Mouse (Mus musculus): ENCODE measurements at regions not wholly inside any gene's neighbourhood (a gene's known extent, or its start where the extent isn't known, plus 50 kb on each side); places are given as distances from the start of the nearest gene placed in this dataset.

DNA sequence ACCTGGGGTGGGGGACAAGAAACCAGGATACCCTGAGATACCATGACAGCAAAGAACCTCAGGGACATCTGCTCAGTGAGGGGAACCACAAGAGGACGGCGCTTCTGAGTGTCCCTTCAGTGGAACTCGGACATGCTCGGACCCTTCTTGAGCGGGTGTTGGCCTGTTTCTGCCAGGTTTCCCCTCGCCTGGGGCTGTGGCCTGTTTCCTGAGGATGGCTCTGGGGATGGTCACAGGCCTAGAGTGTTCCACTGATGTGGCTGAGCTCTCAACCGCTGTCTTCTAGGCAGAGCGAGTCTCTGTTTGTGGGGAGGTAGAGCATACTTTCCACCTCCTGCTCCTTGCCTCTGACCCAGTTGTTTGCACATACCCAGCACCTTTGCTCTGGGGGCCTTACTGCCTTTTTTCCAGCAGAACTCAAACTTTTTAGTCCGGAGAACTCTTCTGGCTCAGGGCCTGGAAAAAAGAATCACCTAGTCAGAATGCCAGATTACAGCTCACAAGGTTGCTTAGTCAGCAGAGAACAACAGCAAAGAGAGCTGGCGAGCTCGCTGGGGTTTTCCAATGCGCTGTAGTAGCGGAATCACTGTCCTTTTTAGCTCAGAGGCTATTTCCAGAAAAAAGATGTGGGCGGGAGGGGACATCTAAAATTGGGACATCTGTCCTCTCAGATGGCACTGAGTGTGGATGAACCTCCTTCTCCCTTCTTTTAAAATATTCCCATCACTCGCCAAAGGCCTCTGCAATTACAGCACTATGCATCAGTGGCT is 65.3 kb downstream of the Med10 start:
- DNase-seq: peak; percentile 23

DNA sequence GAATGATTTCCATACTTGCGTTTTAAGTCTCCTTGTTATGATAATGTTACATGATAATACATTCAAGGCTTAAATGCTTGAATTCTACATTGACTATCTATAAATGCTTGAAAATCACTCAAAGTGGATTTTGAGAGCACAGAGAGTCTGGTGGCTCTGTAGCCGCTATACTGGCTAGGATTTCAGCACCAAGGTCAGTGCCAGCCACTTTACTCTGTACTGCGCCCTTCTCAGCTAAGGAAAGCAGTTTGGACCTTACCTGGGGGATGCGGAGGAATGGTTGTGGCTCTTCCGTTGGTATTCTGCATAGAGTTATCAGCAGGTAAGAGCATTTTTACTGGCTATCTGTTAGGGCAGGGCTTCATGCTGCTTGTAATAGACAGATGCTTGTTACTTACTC is 94.3 kb downstream of the Med10 start:
- no peak for DNase-seq

DNA sequence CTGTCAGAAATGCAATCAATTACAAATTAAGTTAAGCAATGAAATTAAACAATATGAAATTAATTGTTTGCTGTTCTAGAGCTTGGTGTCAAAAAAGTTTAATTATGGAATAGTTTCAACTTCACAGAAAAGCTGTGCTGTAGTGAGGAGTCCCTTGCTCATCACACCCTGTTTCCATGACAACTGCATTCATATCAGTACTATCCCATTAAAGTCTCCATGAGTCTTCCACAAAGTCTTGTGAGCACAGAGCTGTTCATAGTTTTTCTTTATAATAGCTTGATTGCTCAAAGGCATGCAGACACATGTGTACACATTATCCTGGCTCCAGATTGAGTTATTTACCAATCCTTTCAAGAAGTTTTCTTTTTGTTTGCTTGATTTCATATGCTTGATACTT is 98.9 kb downstream of the Med10 start:
- no peak for DNase-seq

DNA sequence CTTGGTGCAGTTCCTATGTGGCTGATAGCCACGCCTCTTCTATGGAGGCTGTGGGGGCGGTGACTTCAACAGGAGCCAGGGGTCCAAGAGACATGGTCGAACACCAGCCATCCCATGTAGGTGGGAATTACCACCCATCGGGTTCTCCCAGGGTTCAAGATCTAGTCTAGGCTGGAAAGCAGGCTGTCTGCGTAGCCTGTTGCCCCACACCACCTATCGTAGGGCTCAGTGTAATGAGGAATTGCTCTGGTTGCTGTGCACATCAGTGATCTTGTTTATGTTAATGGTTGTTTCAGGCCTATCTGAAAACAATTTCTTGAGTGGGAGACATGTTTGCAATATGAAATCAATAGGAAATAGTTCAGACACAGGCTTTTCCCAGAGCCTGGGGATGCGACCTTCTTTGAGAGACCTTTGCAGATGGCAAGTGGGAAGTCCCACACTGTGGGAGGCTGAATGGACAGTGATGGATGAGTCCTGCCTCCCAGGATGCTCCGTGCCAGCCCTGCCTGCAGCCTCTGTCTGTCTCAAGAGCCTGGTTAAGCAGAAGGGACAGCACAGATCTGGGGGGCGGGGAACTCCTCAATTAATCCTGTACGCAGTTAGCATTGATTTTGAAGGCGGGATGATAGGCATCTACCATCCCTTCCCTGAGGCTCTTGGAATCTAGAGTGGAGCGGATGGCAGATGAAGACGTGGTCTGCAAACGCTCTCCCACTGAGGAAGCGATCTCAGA is 104.8 kb downstream of the Med10 start:
- DNase-seq: no peak

DNA sequence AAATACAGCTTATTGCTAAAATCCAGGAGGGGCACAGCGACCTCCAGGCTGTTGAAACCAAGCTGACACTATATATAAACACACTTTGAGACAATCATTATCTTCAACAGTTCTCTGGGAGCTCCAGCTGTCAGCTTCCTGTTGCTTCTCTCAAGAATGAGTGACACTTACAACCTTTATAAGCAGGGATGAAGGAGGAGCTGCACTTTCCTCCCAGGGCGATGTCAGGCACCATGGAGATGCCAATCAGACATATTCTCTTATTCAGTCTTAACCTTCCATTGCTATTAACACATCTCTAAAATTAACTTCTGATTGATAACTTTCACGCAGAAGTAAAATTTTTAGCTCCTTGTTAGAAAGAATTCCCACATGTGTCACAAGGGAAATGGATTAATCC is 113.6 kb downstream of the Med10 start:
- no peak for DNase-seq

DNA sequence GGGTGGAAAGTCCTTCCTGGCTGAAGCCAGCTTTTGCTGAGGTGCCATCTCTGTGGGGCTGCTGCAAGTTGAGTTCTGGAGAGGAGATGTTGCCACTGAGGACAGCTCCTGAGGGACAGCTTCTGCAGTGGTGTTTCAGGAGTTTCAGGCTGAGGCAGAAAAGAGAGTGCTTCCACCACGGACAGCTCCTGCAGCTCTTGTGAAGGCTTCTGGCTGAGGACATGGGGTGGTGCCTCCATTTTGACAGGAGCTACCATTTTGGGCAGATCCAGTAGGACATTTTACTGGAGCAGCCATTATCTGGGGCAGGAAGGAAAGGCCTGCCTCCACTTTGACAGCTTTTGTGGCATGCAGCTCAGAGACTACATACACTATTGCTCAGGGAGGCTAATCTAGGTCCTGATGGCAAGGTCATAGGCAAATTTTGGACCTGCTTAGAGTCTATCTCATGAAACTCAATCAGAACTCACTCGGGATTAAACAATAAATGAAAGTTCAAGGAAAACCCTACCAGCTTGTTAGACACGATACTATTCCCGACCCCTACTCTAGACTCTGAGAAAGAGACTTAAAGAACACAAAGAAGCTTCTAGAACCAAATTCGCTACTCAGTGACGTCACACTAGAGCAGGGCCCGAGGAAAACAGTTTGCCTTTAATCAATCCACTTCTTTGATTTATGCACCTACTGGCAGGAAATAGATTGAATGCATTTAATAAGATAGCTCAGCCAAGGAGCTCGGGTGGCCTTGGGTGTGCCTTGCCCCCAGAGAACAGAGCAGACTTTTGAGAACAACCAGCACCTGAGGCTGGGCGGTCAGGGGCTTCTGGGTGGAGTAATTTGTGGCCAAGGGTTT is 130.7 kb downstream of the Med10 start:
- no peak for DNase-seq

DNA sequence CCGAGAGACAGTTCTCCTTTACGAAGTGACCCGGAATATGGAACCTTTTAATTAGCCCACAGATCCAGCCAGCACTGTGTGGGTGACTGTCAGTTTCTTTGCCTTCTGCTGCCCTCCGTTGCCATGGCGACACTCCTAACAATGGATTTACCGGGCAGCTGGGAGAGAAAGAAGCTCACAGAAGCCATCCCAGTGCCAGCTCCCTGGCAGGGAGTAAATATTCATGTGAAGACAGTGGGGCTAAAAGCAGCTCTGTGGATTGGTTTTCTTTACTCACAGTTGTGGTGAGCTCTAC is 131.3 kb downstream of the Med10 start:
- DNase-seq: peak; percentile 69

DNA sequence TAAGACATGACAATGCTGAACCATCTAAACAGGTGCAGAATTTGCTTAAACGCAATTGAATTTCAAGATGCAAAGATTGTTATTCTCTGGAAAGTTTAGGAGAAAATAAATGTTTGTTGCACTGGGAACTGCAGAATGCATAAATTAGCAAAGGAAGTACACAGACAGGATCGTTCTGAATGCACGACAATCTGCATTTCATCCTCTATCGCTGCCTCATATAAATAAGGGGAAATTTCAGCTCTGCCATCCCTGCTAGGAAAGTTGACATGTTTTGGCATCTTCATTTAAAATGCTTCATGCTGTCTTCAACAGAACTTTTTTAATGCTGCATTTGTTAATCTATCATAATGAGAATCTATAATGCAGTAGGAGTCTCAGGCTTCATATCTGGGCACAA is 137.6 kb downstream of the Med10 start:
- DNase-seq: no peak

DNA sequence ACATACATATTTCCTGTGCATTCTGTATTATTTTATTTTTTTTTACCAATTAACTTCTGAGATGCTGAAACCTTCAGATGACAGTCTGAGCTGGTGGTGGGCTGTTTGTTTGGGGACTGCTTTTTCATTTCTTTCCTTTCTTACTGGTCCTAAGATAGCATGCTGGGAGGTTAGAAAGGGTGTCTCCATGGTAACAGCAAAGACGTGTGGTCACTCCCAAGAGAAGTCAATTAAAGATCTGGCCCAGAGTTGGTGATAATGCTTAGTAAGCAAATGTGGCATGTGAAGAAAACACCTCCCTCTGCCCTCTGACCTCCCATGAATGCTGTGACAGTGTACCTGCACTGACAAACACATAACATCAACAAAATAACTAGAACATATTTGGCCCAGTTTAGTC is 142.5 kb downstream of the Med10 start:
- no peak for DNase-seq

DNA sequence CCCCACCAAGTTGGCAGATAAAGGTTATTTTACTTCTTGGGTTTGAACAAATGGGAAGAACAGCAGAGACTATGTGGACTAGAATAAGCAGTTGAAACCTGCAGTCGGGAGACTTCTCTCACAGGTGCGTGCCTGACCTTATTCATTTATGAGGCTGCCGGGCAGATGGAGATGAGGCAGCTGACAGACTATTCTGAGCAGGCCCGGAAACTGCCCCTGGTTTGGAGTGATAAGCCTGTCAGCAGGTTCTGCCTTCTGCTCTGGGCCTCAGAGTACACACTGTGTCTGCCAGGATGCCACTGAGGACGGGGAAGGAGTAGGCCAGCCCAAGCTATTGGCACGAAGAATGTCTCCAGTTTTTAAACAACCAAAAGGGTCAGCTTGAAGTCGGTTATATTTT is 144.4 kb downstream of the Med10 start:
- no peak for DNase-seq

DNA sequence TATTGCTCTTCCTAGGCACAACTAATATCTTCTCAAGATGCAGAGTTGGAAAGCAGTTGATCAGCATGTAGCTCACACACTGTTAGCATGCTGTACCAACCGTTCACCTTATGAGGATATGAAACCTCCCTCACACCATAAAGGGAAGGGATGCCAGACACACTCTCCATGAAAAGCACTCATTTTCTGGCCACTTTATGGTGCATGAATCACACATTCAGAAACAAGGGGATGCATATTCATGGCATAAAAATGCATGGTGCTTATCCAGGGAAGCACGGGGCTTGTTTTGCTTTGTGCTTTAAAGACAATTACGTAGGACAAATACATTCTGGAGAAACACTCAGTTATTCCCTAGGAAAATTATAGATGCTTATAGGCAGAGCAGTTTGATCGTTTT is 149.9 kb downstream of the Med10 start:
- no peak for DNase-seq

DNA sequence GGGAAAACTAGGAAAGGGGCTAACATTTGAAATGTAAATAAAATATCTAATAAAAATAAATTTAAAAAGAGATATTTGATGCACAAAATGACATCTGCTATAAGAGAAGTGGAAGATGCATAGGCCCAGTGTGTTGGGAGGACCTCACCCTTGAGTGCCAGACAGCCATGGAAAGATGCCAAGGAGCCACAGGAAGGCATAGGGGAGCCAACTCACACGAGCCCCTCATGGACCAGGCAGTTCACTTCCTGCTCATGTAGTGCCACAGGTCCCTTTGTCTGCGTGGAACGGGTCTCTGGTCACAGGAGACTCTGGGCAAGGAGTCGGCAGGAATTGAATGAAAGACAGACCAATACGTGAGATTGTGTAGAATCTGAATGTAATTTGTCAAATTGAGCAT is 152.0 kb downstream of the Med10 start:
- no peak for DNase-seq

DNA sequence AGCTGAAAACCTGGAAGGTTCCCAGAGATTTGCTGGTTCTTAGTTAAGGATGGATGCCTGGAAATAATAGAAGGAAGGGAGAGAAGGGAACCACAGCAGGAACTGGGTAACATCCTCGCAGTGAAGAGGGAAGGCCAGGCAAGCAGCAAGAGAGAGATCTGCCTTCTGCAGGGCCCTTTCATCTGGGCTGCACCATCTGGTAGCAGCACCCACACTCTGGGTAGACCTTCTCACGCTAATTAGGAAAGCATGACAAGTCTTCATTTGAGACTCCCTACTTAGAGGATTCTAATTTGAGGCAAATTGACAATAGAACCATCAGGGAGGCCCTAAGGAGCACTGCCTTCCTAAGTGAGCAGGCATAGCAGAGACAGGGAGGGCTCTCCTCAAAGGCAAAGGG is 153.3 kb downstream of the Med10 start:
- no peak for DNase-seq

DNA sequence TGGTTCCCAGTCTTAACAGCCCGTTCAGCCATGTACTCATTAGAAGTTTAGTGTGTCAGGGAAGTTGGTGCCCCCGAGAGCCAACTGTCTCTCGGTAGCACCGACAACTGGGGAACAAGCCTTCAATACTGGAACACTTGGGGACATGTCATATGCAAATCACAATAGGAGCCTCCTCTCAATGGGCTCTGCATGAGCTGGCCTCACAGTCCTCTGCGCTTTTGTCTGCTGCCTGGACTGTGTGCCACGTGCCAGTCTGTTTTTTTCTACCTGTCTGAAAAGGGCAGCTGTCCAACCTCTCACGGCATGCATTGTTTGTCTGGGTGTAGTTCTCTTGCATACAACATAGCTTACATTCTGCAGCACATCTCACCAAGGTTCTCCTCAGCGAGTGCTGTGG is 161.7 kb downstream of the Med10 start:
- no peak for DNase-seq

DNA sequence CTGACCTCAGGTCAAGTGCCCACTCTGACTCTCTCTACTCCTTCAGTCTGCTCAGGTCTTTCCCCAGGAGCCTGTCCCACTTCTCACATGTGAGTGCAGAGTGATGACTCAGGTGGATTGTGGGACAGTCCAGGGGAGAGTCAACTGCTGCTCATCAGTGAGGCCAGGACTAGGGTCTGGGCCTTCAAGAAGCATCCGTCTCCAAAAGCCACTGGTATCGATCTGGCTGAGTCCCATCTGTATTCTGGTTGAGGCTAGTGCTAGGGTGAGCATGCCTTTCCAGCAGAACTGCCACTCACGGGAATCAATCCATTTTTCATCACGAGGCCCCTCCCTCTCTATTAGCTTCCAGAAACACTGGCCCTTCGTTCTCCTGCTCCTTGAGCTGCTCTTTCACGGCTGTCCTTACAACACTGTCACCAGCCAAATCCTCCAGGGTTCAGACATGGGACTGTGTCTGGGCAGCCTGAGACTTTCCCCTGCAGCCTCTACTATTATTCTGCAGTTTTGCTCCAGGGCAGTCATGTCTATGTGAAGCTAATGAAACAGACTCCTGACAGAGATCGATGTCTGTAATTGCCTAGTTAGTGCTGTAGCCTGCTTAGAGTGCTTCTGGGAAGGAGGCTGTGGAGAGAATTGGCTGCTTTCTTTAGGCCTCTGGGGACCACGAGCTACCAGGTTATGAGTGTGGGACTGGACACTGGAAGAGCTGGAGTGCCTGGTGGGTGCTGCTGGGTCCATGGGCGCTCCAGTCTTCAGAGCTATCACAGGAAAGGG is 169.3 kb downstream of the Med10 start:
- DNase-seq: no peak

DNA sequence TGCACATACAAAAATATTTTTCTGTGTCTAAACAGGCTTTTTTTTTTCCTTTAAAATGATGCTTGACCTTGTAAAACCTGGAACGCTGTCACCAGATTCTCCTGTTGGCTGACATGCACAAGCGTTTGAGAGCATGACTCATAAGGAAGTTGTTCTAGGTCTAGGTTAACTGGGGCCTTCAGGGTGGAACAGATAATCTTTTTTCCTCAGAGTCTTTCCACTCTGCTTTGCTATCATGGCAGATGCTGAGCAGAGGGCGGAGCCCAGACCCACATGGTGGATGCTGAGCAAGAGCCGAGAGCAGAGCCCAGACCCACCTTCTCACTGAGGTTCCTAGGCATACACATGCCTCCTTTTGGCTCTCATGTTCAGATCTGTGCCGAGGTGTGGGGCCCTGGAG is 172.6 kb downstream of the Med10 start:
- no peak for DNase-seq

DNA sequence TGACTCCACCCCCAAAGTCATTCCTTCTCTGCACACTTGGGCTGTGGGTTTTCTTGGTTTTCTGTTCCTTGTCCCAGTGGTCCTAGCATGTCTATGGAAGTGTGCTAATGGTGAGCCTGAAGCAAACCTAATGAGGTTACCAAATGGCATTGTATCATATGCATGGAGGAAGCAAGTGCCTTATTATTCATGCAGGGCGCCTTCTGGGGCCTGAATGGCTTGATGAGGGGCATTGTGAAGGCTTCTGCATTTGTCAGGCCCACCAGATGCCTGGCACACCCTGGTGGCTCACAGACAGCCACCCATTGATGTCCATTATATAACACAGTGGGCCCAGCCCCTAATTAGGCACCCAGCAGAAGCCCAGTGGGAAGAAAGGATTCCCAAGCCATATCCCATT is 182.0 kb downstream of the Med10 start:
- no peak for DNase-seq

DNA sequence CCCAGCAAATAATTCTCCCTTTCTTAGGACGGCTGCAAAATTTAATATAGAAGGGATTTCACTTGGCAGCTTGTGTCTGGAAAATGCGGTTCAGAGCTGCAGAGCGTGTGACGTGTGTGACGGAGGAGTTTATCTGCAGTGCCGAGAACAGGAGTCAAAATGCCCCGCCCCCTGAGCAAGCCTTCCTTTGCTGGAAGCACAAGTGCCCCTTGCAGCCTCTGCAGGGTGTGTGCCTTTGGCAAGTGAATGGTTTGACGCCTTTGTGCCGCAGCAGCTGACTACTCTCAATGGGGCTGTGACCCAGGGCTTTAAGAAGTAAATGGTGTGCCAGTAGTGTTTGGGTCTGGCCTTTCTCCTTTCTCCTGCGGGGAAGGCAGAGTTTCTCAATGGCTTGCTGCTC is 185.0 kb downstream of the Med10 start:
- DNase-seq: peak; percentile 42

DNA sequence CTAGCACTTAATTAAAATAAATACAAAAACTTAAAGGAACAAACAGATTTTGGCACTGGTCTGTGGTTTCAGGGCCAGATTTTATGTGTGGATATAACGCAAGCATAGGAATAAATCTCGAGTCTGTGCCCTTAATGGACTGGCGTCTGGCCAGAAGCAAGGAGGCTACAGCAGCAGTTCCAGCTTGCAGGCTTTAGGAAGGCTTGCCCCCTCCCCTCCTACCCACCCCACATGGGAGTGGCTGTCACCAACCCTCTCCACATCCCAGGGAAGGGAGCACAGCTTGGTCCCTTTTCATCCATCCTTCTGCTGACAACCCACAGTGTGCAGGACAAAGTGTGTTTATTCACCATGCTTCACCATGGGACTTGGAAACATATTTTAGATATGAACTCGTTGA is 186.1 kb downstream of the Med10 start:
- peak; percentile 22 for DNase-seq

DNA sequence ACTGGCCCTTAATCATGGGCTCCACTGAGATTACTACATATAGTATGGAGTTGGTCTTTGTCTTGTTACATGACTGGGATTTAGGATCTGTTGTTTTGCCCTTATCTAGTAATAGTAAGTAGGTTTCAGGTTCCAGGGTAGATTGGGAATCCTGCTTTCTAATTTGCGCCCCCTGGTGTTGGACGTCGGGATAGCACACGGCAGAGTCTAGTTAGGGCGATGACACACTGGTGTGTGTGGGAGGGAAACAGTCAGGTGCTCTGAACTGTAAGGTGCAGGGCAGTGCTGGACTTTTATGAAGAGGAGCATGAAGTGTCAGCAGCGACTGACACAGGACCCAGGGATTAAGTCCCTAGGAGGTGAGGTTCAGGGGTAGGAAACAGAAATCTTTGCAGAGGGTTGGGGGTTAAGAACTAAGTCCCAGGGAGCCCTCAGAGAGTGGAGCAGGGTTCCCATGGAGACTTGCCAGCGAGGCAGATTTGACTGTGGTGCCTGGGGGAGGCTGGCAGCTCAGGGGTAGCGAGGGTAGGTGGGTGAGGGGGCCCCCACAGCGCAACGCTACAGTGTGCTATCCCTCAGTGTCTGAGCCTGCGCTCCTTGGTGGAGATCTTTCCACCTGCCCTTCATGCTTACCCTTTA is 189.2 kb downstream of the Med10 start:
- DNase-seq: peak; percentile 82

DNA sequence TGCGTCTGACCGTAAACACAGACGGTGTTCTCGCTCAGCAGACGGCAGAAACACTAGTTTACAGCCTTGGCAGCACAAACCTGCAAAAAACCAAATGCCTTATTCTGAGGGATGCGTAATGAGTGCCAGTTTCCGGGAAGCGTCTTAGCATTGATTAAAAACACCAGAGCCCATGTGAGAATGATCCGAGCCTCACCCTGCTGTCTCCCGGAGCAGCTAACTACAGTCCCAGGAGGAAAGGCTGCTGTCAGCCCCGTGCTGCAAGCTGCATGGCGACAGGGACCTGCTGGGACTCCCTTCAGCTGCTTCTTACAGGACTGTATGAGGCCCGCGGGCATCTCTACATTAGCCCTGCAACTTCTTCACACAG is 189.7 kb downstream of the Med10 start:
- peak; percentile 18 for DNase-seq

DNA sequence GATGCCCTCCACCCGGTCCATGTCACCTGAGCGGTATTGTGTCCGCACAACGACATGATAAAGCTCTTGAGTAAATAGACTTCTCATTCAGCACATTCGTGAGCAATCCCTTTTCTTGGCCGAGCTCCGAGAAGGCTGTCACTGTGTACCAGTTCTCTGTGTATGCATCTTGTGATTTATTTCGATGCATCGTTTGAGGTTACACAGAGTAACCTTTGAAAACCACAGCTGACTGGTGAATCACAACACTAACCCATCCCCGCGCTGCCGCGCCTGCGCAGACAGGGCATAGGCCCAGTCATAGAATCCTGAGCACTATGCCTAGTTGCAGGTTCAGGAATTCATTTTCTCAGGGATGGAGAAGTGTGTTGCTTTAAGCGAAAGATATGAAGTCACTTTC is 201.4 kb downstream of the Med10 start:
- DNase-seq: peak; percentile 18

DNA sequence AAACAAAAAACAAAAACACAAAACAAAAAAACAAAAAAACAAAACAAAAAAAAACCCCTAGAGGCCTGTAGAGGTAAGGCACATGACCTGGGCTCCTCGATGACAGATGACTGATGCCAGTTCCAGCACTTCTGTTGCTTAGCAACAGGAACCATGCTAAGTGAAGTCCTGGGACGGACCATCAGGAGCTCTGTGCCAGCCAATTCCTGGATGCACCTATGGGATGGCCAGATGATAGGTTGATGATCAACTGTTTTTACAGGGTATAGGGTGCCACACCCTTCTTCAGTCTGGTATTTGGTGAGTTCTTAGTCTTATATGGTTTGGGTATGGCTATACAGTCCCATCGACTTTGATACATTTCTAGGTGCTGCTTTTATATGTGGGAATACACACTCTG is 209.9 kb downstream of the Med10 start:
- no peak for DNase-seq

All from right cerebral cortex, postnatal 14 days (tissue).